Mouse (Mus musculus) heart, postnatal 0 days (tissue): ENCODE measurements around the gene Gm17067.
"Not testable (repeated sequence)": the region's sequence is repeated elsewhere in the genome, so short reads cannot be mapped to it uniquely, and the experiment has no call there.

ENCODE experiments used
- CTCF ChIP-seq: IDR thresholded peaks from 2 replicates; pipeline ENCODE4 v1.5.1; 2016; ENCODE audit warnings: antibody characterized with exemption, control low read depth, low read depth
- EP300 ChIP-seq: IDR thresholded peaks from 2 replicates; pipeline ENCODE4 v1.6.1; 2016; ENCODE audit warnings: antibody characterized with exemption, low read depth

DNA sequence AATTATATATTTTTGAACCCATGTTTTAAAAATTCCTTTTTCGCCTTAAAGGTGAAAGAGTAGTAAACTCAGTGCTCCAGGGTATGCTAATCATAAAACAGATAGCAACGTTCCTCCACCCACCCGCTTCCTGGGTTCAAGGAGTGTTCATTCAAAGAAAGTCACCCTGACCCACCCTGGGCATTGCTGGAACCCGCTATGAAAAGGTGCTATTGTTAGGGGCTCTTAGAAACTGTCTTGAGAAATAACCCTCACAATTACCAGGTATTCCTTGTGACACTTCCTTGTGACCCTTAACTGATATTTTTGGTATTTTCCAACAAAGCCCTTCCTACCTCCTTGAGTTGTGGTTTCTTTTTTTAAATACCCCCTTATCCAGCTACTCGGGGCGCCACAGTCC is 46.7 kb downstream of the Gm17067 start:
- TF ChIP-seq CTCF, EP300: not testable (repeated sequence)
